Mouse (Mus musculus) kidney, postnatal 0 days (tissue): ENCODE measurements around the gene Zdhhc9. TPM values are rescaled to one million over a fixed set of nuclear protein-coding genes. Genes with fewer than 3 reads are reported as not detected.

ENCODE experiments used
- ATAC-seq: fragments of 200-750 bp; cut with Nextera tagmentation; replicated peaks from 2 replicates; pipeline ENCODE4 v1.8.0; 2017; ENCODE audit warnings: low read depth, moderate number of reproducible peaks, moderate TSS enrichment, moderate library complexity; ENCODE audit not compliant: low FRiP score
- DNase-seq: peaks from one replicate; pipeline ENCODE4 v3.0.0-alpha.2; 2016; ENCODE audit warnings: low spot score
- H3K27ac ChIP-seq: fragments of 300-500 bp; sonication (generic); 2 replicates; pipeline ENCODE4 v1.5.1; 2014; ENCODE audit warnings: mild to moderate bottlenecking
- H3K27me3 ChIP-seq: fragments of 300-500 bp; sonication (generic); 2 replicates; pipeline ENCODE4 v1.6.1; 2014; ENCODE audit warnings: low read length, mixed read lengths; ENCODE audit not compliant: insufficient read depth
- H3K36me3 ChIP-seq: fragments of 300-500 bp; sonication (generic); 2 replicates; pipeline ENCODE4 v1.6.1; 2014; ENCODE audit warnings: low read length, mixed read lengths; ENCODE audit not compliant: insufficient read depth
- H3K4me1 ChIP-seq: fragments of 300-500 bp; sonication (generic); replicated peaks from 2 replicates; pipeline ENCODE4 v1.6.1; 2014; ENCODE audit warnings: antibody characterized with exemption, low read length, mixed read lengths; ENCODE audit not compliant: insufficient read depth
- H3K4me2 ChIP-seq: fragments of 300-500 bp; sonication (generic); 2 replicates; pipeline ENCODE4 v1.6.1; 2014; ENCODE audit warnings: mild to moderate bottlenecking, low read length, moderate library complexity, mixed read lengths
- H3K4me3 ChIP-seq: fragments of 300-500 bp; sonication (generic); replicated peaks from 2 replicates; pipeline ENCODE4 v1.5.1; 2014; ENCODE audit warnings: low read depth, low read length
- H3K9ac ChIP-seq: fragments of 300-500 bp; sonication (generic); 2 replicates; pipeline ENCODE4 v1.6.1; 2014; ENCODE audit warnings: low read depth, low read length
- H3K9me3 ChIP-seq: fragments of 300-500 bp; sonication (generic); replicated peaks from 2 replicates; pipeline ENCODE4 v1.6.1; 2016; ENCODE audit warnings: low read length, inconsistent platforms, mixed read lengths
- CTCF ChIP-seq: IDR thresholded peaks from 2 replicates; pipeline ENCODE4 v1.5.1; 2016; ENCODE audit warnings: antibody characterized with exemption, low read depth, mild to moderate bottlenecking, moderate library complexity
- WGBS: fragments of 180-500 bp; shearing (Covaris S2); extraction: QIAGEN DNeasy Blood & Tissue Kit; methylation state at CpG from one replicate; pipeline ENCODE4 v1.1.7; 2014; 5-methylcytosine and 5-hydroxymethylcytosine counted together
- polyA plus RNA-seq: library from polyadenylated mRNA; unstranded; fragments of >200 nt; fragmentation: Nextera tagmentation; extraction: Ambion mirVana; gene quantifications from 2 replicates; pipeline ENCODE4 v1.2.1, GENCODE M21; 2015

Gene Zdhhc9
- polyA plus RNA-seq, 1 experiment from 2014 or later = 3.8 TPM

DNA sequence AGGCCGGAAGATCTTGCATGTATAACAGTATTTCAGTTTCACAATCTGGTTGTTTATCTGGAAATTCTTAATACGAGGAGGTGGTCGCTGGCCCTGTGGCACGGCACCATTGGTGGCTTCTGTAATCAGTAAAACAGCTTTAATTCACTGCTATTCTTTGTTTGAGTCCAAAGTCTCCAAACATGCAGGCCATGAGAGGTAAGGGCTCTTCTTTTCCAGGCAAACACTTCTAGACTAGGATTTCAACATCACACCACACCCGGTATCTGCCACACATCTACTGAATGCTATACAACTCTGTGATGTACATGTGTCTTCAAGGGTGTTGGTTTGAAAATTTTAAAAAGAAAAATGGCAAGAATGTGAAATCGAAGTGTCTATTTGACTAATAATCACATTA, 17.4 kb downstream of the Zdhhc9 start:
- Histone ChIP-seq H3K4me2 (no peak overlapping the region), H3K27me3 (no peaks in the 10 kb centered on the region), H3K4me3 (no peak overlapping the region), H3K9me3 (no peaks in the 10 kb centered on the region), H3K36me3 (no peaks in the 10 kb centered on the region), H3K4me1 (no peaks in the 10 kb centered on the region), H3K9ac (no peak overlapping the region), H3K27ac (no peak overlapping the region)
- DNase-seq (no peak), ATAC-seq (no peak)
- TF ChIP-seq CTCF = no peak
- WGBS = 93% methylated on average over 6 of the region's 6 CpGs

DNA sequence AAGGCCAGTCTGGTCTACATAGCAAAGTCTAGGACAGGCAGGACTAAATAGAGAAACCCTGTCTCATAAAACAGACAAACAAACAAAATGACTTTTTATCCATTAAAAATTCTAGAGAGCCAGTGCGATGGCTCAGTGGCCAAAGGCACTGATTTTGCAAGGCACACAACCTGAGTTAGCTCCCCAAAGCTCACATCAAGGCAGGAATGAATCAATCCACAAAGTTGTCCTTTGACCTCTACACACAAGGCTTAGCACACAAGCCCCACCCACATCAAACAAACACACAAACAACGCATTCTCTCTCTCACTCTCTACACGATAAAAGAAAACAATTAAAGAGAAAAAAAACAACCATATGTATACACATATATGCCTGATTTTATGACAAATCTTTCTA, 24.0 kb downstream of the Zdhhc9 start:
- no peak overlapping the region for H3K4me2 ChIP-seq
- no peaks in the 10 kb centered on the region for H3K4me1 ChIP-seq
- H3K9me3 ChIP-seq = no peaks in the 10 kb centered on the region
- no peak overlapping the region for H3K4me3 ChIP-seq
- no peak for TF ChIP-seq CTCF
- ATAC-seq (no peak), DNase-seq (no peak)
- WGBS = 82% methylated on average over 3 of the region's 3 CpGs
- H3K27me3 ChIP-seq = no peaks in the 10 kb centered on the region
- H3K27ac ChIP-seq = no peak overlapping the region
- no peak overlapping the region for H3K9ac ChIP-seq
- H3K36me3 ChIP-seq = 0 out of 2 replicates have a peak, but pooled peaks cover 4% of the 10 kb centered on the region

DNA sequence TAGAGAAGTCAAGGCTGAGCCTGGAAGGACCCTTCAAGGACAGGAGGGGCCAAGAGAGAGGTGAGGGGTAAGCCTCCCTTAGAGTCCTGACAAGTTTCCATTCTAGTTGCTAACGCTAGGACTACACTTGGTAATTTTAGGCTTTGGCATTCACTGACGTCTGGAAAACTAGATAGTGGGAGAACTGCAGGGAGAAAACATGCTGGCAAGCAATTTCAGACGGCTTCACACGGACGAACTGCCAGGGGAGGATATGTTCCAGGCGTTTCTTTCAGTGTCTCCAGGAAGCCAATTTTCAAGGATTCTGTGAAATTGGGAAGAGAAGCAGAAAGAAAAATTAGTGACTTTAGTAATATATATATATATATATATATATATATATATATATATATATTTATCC, 26.8 kb downstream of the Zdhhc9 start:
- no peaks in the 10 kb centered on the region for H3K27me3 ChIP-seq
- no peak for ATAC-seq
- DNase-seq = no peak

DNA sequence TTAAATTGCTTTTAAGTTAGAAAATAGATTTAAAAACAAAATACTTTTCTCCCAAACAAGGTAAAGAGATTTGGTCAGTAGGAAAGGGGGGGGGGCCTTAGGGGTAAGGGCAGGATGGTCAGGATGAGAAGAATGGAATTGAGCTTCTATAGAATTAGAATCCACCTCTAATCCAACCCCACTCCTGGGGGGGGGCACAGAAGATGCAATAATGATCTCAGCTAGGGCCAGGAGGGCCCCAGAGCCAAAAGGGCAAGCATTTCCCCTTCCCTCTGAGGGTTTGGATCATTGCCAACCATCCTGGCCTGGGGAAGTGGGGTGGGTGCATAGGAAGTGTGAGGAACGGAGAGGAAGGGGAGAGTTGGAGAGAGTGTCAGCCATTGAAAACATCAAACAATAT, 38.3 kb downstream of the Zdhhc9 start:
- H3K4me2 ChIP-seq = no peak overlapping the region
- no peak overlapping the region for H3K4me3 ChIP-seq
- ATAC-seq (no peak), DNase-seq (no peak)
- no peaks in the 10 kb centered on the region for H3K27me3 ChIP-seq
- no peaks in the 10 kb centered on the region for H3K36me3 ChIP-seq
- H3K27ac ChIP-seq = no peak overlapping the region
- H3K9ac ChIP-seq = no peak overlapping the region
- no peaks in the 10 kb centered on the region for H3K9me3 ChIP-seq
- WGBS = 56% methylated on average over 1 of the region's 1 CpGs
- no peaks in the 10 kb centered on the region for H3K4me1 ChIP-seq
- no peak for TF ChIP-seq CTCF

More for the DNA sequence above, 26.8 kb downstream of the Zdhhc9 start:
- no peak for TF ChIP-seq CTCF
- Histone ChIP-seq H3K4me2 (no peak overlapping the region), H3K27ac (no peak overlapping the region), H3K4me1 (no peaks in the 10 kb centered on the region), H3K4me3 (no peak overlapping the region), H3K36me3 (0 out of 2 replicates have a peak, but pooled peaks cover 4% of the 10 kb centered on the region), H3K9me3 (no peaks in the 10 kb centered on the region), H3K9ac (no peak overlapping the region)
- 81% methylated on average over 6 of the region's 6 CpGs for WGBS

DNA sequence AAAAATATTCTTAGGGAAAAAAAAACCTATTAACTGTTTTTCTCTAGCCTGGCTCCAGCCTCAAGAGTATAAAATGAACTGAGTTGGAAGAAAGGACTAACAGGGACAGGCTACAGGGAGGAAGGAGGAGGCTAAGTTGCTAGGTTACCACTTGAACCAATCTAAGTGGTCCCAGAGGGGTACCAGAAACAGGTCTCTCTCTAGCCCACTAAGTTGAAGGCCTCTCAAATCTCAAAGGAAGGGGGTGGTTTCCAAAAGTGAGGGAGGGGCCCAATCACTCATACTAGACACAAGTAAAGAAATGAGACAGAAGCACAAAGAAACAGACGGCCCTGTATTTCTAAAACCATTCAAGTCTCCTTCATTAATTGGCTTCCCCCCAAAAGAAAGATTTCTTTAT, 38.8 kb downstream of the Zdhhc9 start:
- WGBS = 72% methylated on average over 1 of the region's 1 CpGs

DNA sequence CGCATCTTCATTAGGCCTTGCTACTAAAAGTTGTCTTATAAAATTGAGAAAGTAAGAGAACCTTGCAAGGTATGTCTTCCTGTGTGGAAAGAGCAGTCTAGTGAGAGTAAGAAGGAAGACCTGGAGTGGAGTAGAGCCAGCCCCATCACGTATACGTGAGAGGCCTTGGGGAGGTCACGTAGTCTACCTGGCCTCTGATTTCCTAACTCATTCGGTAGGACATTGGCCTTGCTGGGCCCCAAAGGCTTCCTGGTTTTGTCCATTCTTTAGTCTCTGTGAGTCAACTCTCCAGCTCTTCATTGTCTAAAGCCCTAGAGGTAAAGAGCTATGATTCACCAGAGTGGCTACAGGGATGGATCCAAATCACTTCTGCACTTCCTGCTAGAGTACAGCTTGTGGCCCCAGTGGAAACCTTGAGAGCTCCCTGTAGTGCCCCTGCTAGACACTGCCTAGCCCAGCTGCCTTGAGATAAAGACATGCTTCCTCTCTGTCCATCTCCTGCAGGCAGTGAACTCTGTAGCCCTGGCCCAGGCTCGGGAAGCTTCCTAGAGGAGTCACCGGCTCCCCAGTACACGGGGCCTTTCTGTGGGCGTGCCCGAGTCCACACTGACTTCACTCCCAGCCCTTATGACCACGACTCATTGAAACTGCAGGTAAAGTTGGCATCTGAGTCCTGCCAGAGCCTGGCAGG, 50.3 kb downstream of the Zdhhc9 start:
- Histone ChIP-seq H3K4me1 (no peaks in the 10 kb centered on the region), H3K4me2 (no peak overlapping the region), H3K9ac (no peak overlapping the region), H3K27ac (no peak overlapping the region), H3K27me3 (no peaks in the 10 kb centered on the region), H3K4me3 (no peak overlapping the region), H3K36me3 (no peaks in the 10 kb centered on the region), H3K9me3 (no peaks in the 10 kb centered on the region)
- no peak for ATAC-seq
- 85% methylated on average over 11 of the region's 11 CpGs for WGBS
- DNase-seq = no peak
- no peak for TF ChIP-seq CTCF

More for the DNA sequence above, 38.8 kb downstream of the Zdhhc9 start:
- no peaks in the 10 kb centered on the region for H3K9me3 ChIP-seq
- DNase-seq (no peak), ATAC-seq (no peak)
- no peak overlapping the region for H3K27ac ChIP-seq
- no peak for TF ChIP-seq CTCF
- no peak overlapping the region for H3K4me2 ChIP-seq
- no peaks in the 10 kb centered on the region for H3K4me1 ChIP-seq
- no peaks in the 10 kb centered on the region for H3K27me3 ChIP-seq
- H3K4me3 ChIP-seq = no peak overlapping the region
- H3K9ac ChIP-seq = no peak overlapping the region
- H3K36me3 ChIP-seq = no peaks in the 10 kb centered on the region

DNA sequence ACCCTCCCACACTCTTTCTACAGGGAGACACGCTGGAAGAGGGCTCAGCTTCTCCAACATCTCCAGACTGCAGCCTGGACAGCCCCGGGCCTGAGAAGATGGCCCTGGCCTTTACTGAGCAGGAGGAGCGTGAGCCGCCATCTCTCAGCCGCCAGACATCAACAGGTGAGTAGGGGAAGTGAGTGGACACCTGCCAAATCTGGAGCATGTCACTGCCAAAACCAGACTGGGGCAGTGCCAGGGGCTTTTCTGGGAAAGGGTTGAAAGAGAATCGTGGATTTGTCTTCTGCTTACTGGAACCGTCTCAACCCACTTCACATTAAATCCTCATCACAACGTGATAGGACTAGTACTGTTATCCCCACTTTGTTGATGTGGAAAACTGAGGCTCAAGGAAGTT, 51.3 kb downstream of the Zdhhc9 start:
- no peak for ATAC-seq
- 82% methylated on average over 8 of the region's 8 CpGs for WGBS
- no peak overlapping the region for H3K4me2 ChIP-seq

More for the DNA sequence above, 51.3 kb downstream of the Zdhhc9 start:
- no peaks in the 10 kb centered on the region for H3K4me1 ChIP-seq
- no peak for DNase-seq
- H3K27ac ChIP-seq = no peak overlapping the region
- H3K4me3 ChIP-seq = no peak overlapping the region
- H3K9ac ChIP-seq = no peak overlapping the region
- no peaks in the 10 kb centered on the region for H3K36me3 ChIP-seq
- TF ChIP-seq CTCF = no peak
- H3K9me3 ChIP-seq = no peaks in the 10 kb centered on the region
- no peaks in the 10 kb centered on the region for H3K27me3 ChIP-seq
